Mouse (Mus musculus) inflammation-experienced regulatory T-cells, adult 6 months (primary cell): ENCODE results near the gene Atp1a3. TPM values are rescaled to one million over a fixed set of nuclear protein-coding genes. Genes with fewer than 3 reads are reported as not detected.
"Not testable (repeated sequence)": the region's sequence is repeated elsewhere in the genome, so short reads cannot be mapped to it uniquely, and the experiment has no call there.

Experiments
- ATAC-seq: one replicate; pipeline ENCODE4 v1.8.0; 2017
- polyA plus RNA-seq, 3 experiments: library from polyadenylated mRNA; unstranded; fragments of 100-300 nt; shearing (Covaris generic); gene quantifications; one replicate each; pipeline ENCODE4 v1.2.1; 2017

Gene Atp1a3
- 1 to 10 TPM in 2 of 3 experiments, under 1 TPM in 1; 0.62 to 3.6 (median 3.4) TPM for polyA plus RNA-seq

DNA sequence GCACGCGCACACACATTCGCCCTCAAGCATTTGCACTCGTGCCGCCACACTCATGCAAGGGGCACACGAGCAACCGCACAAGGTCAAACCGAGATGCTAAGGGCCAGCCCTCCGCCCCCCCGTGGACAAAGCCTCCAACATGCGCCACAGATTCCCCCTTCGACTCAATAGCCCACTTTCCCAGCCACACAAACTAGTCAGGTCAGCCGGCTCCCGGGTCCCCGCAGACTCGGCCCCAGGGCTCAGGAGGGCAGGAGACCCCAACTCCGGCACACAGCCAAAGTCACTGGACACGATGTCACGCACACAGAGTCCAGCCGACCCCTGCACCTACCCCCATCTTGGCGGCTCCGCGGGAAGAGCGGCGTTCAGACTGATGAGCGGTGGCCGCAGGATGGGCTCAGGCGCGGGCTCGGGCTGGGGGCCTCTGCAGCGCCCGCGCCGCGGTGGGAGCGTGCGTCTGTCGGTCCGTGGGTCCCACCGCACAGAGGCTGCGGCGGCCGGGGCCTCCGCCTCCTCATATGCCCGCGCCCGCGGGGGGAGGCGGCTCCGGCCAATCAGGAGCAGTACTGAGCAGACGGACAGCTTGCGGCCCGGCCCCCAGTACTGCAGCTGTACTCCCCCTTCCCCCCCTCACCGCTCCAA is at the start of gene Atp1a3:
Gene Atp1a3, minus strand, starts transcription at position 538 of the 645 bp plus-strand sequence.
- no peak for ATAC-seq

DNA sequence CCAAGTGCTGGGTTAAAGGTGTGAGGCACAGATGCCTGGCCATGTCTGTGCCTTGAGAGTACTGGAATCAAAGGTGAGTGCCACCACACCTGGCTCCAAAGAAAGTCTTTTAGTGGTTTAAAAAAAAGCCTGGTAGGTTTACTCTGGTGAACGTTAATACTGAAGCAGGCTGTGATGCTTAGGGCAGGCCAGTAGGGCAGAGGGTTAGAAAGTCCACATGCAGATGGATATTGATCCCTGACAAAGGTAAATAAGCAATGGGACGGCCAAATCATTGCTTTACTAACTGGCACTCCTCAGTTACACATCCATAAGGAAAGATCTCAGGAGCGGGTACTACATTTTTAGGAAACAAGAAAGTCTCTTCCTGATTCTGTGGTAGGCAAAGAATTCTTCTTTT is 46.8 kb upstream of the Atp1a3 start:
- ATAC-seq, result no peak

DNA sequence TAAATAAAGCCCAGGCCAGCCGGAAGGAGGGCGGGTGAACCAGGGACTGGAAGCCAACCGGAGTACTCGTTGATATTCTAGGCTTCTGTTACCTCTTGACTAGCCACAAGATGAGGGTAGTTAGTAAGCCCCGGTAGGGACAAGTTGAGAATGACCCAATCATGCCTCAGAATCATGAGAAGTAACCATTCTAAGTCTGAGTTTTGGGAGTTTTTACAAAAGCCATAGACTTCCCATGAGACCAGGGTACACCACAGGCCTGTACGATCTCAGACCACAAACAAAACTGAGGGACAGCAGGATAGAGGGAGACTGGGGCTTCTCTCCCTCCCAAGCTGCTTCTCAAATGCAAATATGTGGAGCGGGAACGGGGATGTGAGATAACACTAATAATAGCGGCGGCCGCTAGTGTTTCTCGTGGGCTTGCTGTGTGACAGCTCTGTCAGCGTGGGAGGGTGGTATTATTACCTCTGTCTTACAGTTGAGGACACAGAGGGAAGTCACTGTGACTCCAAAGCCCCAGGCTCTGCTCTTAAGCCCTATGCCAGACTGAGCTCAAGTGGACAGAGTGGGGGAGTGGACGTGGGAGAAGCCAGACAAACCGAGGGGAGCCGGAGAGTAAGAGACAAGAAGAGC is 43.7 kb upstream of the Atp1a3 start:
- ATAC-seq, result no peak

DNA sequence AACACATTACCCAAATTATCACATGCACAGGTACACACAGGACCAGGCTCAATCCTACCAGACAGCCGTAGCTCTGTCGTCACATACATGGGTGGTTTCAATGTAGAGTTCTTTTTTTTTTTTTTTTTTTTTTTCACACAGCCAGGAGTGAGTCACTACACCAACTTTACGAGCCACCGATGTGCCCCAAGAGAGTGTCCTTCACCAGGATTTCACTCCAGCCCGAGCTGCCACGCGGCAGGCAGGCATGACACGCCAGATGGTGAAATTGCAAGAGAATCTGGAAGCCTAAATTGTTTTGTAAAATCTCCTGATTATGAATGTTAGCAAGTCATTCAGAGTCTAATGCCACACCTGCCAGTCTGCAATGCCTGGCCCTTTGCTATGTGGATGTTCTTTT is 41.6 kb upstream of the Atp1a3 start:
- no peak for ATAC-seq

DNA sequence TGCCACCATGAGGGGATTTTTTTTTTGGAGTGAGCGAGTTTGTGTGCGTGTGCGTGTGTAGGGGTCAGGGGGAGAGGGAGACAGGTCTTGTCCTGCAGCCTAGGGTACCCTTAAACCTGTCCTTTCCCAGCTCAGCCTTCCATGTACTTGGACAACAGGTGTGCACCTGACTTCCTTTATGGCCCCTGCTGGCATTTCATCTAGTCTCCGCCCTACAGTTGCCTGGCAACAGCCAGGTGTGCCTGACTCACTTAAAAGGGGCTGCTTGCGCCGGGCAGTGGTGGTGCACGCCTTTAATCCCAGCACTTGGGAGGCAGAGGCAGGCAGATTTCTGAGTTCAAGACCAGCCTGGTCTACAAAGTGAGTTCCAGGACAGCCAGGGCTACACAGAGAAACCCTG is 38.8 kb upstream of the Atp1a3 start:
- not testable (repeated sequence) for ATAC-seq

DNA sequence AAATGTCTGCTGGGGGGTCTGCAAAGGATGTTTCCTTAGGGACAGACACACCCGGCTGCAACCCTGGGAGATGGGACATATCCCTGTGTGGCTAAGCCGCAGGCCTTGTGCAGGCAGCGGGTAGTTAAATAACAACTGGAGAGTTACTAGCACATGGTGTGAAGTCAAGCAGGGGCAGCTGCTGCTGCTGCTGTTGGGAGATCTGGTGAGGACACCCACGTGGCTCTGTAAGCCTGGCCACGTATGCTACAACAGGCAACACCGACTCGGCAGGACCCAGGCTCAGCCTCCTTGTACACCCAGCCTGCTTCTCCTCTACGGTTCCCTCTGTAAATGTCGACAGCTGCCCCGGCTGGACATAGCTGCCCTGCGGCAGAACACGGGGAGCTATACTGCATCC is 36.2 kb upstream of the Atp1a3 start:
- no peak for ATAC-seq

DNA sequence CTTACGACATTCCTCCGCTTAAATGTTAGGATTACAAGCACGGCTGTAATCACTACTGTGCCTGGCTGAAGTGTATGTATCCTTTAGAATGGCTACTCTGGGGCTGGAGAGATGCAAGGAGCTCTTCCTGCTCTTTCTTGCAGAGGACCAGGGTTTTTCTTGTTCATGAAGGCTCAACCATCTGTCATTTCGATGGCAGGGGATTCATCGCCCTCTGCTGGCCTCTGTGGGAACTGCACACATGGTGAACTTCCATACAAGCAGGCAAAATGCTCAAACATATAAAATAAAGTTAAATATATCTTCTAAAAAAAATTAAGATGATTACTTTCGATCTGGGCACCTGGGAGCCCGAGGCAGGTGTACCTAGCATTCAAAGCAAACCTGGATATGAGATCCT is 30.2 kb upstream of the Atp1a3 start:
- ATAC-seq, result no peak

DNA sequence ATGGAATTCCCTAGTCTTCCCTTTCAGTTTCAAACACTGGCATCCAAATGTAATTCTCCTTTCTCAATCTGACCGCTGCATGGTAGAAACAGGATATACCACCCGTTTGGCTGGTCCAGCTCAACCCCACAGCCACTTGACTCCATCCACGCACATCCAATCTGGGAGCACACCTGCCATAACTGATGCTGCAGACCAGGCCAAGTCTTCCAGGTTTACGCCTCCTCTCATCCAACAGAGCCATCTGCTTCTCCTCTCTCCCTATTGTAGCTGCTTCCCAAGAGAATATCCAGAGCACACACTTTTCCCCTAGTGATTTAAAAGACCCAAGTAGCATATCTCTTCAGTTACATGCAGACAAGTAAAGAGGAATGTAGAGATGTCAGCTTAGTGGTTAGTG is 29.0 kb upstream of the Atp1a3 start:
- no peak for ATAC-seq

DNA sequence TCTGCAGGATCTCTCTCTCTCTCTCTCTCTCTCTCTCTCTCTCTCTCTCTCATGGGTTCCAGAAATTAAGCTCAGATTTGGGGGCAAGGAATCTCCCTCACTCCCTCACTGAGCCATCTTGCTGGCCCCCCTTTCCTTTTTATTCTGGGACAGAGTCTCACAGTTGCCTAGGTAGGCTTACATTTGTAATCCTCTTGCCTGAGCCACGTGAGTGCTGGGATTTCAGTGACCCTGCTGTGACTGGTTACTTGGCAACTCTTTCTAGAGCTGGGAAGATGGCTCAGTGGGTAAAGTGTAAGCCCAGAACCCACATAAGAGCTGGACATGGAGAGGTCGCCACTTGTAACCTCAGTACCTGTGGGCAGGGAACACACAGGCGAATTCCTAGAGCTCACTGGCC is 25.8 kb upstream of the Atp1a3 start:
- ATAC-seq, result no peak

DNA sequence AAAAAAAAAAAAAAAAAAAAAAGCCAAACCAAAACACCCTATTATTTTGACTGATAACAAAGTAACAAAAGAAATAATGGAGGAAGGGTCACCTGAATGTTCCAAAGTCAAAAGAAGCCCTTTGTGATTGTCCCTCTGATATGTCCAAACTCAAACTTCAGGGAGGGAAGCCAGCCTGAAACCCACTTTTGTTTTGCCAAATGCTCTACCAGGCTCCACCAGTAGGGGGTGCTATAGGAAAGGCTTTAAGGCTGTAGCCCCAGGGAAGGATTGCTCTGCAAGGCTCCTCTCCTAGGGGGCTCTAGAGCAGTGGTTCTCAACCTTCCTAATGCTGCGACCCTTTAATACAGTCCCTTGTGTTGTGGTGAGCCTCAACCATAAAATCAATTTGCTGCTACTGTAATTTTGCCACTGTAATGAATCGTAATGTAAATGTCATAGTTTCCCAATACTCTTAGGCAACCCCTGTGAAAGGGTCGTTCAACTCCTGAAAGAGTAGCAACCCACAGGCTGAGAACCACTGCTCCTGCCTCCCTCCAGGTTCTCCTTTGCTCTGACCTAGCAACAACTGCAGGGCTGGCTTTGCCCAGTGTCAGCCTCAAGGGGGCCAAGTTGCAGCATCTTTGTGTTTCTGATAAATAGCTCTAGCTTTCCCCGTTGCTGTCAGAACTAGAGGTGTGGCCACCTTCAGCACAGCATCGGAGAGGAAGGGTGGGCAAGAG is 24.4 kb upstream of the Atp1a3 start:
- ATAC-seq, result peak; percentile 48

DNA sequence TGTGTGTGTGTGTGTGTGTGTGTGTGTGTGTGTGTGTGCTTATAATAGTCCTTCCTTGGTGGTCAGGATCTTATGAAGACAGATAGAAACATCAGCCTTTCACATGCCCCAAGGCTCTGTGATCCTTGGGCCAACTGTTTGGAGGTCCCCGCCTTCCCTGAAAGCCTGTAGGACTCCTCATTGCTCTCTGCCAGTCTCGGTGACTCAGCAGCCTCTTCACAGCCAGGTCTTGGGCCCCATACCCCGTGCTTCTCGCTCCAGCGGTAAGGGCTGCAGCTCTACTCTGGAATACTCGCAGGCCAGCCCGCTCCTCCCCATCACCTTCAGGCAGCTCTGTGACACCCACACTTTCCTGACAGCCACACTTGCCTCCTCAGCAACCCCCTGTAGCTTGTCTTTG is 20.7 kb upstream of the Atp1a3 start:
- ATAC-seq, result no peak

DNA sequence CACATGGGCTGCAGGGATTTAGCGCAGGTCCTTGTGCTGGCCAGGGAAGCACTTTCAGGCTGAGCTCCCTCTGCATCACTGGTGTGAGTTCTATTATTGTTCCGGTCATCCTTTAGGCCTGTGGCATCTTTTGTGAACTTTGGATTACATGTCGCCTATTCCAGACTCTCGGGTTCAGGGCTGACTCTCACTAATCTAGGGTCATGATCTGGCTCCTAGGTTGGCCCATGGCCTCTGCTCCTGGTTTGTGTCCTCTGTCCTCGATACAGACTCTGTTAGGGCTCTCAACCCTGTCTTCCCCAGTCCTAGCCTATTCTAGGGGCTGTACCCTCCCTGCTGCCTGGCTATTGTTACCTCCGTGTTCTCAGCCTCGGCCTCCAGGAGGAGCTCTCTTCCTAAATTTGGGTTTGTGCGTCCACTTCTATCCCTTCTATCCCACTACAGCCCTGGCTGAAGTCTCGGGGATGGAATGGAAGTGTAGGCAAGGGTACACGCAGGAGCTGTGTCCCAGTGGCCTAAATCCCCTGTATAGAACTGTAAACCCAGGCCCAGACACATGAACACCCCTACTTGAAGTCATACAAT is 20.2 kb upstream of the Atp1a3 start:
- no peak for ATAC-seq

DNA sequence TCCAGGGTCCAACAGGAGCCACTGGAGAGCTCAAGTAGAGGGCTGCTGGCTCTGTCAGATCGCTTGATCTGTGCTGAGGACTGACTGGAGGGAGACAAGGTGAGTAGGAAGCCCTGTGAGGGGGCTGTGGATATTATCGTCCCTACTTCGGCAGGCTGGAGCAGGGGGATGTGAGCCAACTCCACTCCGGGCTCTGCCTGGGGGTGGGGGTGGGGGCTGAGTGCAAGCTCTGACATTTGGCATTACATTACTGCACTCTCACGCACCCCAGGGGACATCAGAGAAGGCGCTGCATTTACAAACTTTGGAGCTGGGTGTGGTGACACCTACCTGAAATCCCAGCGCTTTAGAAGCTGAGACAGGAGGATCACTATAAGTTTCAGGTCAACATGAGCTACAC is 5.8 kb upstream of the Atp1a3 start:
- no peak for ATAC-seq

DNA sequence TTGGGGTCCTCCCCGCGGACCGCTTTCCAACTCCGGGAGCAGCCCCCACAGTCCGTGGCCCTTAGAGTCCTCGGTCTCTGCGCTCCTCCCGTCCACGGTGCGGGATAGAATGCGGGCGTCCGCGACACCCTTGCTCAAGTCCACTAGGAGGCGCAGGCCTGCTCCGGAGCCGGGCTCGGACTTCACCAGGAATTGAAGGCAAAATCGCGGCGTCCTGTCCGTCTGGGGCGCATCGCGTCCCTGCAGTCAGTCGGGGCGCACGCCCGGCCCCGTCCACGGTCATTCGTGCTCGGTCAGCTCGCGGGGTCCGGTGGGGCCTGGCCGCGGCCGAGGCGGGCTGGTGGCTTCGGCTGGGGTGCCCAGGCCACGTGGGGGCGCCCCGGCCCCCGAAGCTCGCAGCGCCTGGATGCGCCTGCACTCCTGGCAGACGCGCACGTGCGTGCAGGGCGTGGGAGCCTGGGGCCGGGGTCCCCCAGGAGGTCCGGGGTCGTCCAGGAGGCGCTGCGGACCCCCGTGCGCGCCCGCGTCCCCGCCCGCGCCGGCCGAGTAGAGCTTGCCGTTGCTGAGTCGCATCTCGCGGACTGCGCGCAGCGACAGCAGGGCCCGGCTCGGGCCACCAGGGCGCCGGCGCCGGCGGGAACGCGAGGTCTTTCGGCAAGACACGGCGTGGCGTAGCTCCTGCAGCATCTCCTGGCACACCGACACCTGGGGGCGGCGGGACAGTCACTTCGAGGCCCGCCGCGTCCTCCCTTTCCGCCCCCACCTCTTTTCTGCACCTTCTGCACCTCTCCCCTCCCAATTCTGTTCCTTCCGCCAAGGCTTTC is 4.5 kb upstream of the Atp1a3 start:
- no peak for ATAC-seq

DNA sequence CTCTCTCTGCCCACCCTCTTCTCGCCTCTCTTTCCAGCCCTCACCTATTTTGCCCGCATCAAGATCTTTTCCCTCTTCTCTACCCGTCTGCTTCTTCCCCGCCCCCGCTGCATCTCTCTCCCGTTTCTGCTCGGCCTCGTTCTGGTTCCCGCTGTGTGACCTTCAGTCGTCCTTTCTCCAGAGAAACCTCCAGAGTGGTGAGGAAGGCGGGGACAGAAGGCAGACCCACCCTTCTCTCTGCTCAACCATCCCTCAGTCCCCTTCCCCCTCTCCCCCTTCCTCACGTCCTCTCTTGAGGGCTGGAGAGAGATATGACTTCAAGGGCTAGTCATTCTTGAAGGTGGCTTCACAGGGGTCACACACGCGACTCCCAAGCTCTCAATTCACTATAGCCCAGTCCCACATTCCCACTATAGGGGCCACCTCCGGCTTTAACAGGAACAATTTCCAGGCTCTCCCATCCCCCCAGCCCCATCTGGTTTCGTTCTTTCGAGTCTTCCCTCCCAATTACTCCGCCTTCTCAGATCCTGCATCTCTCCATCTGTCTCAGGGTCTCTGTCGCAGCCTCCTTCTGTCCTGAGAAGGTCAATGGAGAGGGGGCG is 3.4 kb upstream of the Atp1a3 start:
- no peak for ATAC-seq

DNA sequence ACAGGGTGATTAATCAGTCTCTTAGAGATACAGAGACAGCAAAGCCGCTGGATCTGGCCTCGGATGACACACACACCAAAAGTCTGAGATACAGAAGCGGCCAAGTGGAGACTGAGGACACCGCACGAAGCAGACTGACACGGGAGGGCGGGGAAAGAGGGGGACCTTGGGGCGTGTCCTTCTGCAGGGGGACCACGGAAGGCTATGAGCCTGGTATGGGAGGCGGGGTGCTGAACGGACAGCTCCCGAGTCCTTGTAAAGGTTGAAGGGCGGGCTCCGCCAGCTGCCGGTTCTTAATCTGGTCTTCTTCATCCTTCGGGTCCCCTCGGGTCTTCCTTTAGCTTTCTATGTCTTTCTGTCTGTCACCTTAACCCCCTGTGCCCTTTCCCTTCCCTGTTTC is 2.9 kb upstream of the Atp1a3 start:
- ATAC-seq, result no peak

DNA sequence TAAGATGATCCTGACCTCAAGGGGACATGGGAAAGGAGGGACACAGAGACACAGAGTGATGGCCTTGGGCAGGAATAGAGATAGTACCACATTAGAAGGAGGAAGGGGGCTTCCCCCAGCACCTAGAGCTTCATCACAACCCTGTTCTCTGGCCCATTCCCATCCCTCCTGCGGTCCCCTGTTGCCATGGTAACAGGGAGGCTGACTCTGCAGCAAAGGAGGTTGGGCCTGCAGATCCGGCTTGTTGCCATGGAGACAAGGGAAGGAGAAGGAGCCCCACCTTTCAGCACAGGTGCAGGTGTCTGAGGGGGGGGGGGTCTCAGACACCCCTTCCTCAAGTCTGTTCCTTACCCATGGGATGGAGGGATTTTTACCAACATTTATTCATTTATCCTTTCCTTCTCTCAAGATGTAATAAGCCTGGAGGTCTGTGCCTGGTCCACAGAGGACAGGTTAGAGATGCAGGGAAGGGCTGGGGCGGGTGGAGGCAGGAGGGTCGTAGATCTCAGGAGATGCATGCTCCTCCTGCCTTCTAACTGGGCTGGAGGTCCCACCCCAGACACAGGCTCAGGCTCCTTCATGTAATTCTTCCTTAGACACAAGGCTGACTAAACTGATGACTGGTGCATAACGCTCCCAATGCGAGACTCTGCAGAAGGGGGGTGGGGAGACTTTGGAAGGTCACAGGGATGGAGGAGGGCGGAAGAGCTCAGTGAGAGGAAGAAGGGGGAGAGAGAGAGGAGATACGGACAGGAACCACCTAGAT is 2.0 kb upstream of the Atp1a3 start:
- ATAC-seq, result no peak

DNA sequence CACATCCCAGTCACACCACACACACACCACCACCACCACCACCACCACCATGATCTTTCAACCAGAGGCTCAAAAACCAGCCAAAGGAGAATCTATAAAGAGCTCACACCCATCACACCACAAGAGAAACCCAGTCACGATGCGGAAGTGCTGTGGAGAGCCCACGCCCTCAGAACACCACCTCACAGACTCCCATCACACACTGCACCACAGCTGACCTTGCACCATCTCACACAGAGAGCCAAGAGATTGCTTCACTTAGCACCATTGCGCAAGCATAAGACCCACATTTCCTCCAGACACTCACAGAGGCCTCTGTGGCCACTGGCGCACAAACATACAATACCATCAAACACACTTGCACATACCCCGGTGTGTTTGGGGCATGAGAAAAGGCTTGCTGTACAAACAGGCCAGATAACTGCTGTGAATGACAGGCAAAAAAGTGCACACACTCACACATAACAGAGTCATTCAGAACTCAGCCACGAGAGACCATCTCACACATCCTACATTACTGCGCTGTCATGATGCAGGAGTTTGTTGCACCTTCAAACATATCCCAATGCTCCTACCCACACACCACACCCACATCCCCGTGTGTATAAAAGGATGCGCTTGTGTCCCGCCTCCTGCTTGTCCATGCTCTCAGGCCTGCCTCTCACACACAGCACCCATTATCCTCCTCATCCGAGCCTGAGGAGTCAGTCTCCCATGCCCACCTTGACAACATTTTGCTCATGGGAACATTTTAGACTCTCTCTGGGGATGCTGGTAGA is 1.0 kb upstream of the Atp1a3 start:
- ATAC-seq, result no peak

DNA sequence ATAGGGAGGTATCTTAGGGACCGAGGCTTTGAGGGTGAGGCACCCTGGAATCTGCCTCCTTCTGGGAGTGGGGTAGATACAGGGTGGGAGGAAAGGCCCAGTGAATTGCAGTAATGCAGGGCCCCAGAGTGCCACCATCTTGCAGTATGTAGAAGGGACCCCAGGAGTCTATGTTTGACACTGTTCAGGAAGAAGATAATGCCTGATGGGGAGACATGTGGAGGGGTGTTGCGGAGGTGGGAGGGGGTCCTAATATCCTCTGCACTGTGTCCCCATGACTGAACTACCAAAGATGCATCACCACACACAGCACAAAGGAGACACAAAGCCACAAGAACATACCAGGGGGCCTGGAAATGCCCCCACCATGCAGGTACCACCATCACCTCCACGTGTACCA is 413 bp upstream of the Atp1a3 start:
- ATAC-seq, result no peak

DNA sequence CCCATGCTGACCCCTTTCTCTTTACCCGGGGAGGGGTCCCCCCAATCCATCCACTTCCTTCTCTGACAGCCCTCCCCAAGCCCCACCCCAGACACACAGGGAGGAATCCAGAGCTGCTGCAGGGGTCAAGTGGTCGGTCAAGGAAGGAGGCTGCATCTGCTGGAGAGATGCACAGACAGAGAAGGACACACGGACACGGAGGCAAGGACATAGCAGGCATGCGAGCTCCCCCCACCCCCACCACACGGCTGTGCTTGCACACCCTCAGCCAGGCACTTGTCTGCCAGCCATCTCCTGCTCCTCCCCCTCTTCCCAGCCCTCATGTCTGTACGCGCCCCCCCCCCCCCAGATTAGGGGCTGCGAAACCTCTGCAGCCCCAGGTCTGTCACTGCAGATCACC is 952 bp downstream of the Atp1a3 start:
- ATAC-seq, result no peak
